Mouse (Mus musculus): ENCODE data around the gene Myo6. TPM values are rescaled to one million over a fixed set of nuclear protein-coding genes. Genes with fewer than 3 reads are reported as not detected.

Myo6 gene
- total RNA-seq, 2 experiments from 2014 or later: 9.0 to 10.3 TPM

DNA sequence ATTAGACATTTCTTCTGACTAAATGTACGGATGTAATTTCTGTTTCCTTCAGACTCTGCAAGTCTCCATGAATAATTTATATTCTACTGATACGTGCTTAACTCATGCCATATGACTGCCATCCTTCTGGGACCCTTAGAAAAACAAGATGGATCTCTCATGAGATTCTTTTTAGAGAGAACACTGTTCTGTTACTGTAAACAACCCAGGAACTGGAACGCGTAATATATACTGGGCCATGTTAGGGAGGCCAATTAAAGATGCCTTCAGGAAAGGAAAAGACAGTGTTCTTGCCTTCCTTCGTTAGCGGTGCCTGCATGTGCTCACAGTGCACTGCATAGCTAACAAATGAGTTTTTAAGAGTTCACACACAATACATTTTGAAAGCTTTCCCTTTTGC is 53.9 kb downstream of the Myo6 start:
- intact Hi-C loops (cut with DNase I; ENCODE audit: low total_unique reads): no loop called here
- DNase-seq: no peak

DNA sequence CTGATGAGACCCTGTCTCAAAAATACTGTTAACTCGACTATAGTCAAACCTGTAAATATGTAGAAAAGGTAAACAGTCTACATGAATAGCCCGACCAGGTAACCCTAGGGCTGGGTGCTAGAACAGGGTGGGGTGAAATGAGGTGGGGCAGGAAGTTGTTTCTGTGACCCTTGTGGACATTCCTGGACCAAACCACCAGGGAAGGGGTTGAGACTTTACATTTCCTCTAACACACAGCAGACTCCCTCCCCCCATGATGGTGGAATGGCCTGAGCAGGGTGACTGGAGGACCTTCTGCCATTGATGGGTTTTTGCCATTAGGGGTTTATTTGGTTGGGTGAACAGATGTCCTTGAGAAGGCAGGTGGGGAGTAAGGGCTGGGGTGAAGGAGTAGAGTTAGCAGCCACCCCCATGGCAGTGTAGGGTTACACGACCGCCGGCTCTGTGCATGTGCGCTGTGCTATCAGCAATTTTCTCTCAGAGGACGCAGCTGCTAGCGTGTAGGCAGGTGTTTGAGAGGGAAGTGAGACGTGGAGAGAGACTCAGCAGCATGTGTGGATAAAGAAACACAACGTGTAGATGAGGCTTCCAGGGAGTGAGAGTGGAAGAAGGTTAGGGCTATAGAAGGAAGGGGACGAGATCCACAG is 59.3 kb downstream of the Myo6 start:
- intact Hi-C loops (cut with DNase I; ENCODE audit: low total_unique reads): no loop called here
- no peak for DNase-seq

DNA sequence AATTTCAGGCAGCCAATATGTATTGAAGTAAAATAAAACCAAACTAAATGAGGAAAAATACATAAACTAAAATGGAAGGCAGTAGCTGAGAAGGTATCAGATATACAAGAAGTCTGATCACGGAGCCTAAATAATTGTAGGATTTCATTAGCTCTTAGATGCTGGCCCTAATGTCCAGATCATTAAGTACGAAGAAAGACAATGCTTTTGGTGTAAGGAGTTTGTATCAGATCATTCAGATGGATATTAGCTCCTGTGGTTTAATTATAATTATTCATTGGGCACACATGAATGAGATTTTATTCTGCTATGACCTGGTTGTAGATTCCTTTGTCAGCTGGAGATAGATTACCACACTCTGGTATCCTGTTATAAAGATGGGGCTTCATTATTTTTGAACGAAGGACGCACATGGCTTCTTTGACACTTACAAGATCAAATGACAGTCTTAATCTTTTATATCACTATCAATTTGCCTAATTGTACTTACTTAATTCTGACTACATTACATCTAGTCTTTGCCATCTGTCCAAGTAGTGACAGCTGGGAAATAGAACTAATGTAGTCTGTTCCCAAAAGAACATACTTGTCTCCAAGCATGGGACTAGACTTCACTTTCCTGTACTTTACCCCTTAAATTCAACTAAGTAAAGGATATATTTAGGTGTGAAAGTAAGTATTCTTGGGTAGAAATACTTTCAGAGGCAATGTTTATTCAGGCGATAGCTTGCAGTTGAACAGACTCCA is 61.9 kb downstream of the Myo6 start:
- DNase-seq: no peak
- intact Hi-C loops (cut with DNase I; ENCODE audit: low total_unique reads): no loop called here

DNA sequence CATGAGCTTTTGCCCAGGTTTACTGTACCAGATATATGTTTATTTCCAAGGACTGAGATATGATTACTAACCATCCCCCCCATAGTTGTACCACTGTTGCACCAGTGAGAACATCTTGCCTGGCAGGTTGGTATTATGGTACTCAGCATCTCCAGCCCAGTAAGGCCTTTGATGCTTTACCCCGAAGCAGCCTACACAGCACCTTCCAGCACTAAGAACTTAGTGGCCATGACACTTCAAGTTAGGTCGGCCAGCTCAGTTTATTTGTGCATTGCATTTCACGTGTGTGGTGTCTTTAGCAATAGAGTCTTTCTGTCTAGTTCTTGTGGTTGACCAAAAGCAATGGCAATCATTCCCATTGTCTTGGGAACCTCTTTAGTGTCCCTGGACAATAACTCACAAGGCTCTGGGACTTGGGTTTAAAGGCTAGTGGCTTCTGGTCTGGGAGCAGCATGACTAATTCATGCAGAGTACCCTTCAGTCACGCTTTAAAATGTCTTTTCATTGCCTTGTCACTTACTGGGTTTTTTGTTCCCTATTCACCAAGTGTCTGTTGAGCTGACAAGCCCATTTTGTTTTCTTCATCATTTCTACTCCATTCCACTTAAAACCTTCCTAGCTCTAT is 69.1 kb downstream of the Myo6 start:
- DNase-seq: no peak
- intact Hi-C loops (cut with DNase I; ENCODE audit: low total_unique reads): no loop called here

DNA sequence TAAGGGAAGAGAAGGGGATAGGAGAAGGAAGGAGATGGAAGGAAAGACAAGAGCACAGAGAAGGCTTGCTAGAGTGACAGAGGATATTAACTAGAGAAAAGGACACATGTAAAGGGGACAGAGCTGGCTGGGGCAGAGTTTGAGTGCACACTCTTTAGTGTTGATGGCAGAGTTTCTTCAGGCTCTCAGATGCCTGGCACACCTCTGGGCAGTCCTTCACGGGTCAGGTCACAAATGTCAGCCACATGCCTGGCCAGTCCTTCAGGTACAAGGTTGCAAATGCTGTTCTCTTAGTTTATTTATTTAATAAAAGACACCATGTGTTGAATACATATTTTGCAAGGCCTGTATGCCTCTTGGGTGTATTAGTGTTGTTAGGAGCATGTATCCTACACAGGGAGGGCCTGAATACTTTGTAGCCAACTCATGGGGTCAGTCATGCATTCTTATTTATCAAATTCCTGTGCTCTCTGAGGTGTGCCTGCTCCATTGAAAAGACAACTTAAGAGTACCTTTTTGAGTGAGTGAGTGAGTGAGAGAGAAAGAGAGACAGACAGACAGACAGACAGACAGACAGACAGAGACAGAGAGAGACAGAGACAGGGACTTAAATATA is 72.5 kb downstream of the Myo6 start:
- no peak for DNase-seq
- intact Hi-C loops (cut with DNase I; ENCODE audit: low total_unique reads): no loop called here

DNA sequence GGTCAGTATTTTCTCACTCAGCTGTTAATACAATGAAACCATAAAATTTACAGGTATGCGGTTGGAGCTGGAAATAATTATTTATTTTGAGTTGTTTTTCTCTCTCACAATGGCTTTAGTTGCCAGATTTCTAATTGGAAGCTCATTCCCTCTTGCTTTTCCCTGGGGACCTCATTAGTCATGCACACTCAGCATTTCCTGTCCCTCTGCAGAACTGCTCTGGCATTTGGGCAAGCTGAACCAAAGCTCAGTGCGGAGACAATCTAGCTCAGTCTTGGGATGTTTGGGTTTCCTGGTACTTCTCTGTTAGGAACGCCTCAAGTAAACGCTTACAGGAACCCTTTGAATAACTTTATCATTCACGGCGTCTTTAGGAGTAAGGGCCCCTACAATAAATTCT is 76.9 kb downstream of the Myo6 start:
- intact Hi-C loops (cut with DNase I; ENCODE audit: low total_unique reads): no loop called here
- no peak for DNase-seq

DNA sequence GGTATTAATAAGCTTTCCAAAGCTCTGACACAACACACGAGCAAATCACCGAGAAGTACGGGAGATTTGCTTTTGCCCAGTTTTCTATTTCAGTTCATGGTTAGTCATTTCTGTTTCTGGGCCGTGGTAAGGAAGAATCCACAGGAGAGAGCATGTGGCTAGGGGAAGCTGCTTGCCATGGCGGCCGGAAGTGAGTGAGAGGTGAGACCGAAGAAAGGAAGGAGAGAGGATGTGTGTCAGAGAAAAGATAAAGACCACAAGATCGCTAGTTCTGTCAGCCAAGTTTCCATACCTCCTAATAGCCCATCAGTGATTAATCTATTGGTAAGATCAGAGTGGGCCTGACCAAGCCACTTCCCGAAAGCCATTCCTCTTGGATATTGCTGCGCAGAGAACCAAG is 87.3 kb downstream of the Myo6 start:
- no peak for DNase-seq

DNA sequence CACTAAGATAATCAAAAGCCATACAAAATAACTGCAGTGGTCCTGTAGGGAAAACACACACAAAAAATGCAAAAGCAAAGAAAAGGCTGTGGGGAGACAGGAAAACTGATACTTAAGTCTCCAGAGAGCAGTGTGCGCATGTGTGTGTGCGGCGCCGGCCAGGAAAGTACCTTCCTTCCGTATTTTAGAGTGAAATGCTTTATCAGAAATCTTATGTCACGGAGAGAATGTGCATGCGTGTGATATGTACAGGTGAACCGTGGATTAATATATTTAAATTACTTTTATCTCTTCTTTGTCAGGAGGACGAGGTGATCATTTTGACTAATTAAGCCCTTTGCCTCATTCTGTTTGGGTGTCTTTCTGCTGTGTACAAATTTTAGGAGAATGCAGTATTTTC is 88.4 kb downstream of the Myo6 start:
- intact Hi-C loops (cut with DNase I; ENCODE audit: low total_unique reads): no loop called here
- no peak for DNase-seq

More for the DNA sequence above, 87.3 kb downstream of the Myo6 start:
- intact Hi-C loops (cut with DNase I; ENCODE audit: low total_unique reads): no loop called here

DNA sequence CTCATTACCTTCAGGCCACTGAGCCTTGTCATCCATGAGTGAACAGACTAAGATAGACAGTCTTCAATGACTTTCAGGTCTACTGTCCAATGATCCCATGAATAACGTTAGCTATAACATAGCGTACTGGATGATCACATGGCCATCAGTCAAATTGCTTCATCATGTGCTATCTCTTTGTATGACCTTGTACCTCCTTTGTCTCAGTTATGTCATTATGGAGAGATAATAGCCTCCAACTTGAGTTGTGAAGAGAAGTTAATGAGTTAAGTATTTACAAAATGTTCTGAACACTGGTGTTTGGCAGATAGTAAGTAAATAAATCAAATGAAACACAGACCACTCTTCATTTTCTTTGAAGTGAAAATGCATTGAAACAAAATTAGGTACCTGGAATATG is 91.7 kb downstream of the Myo6 start:
- DNase-seq: no peak
- intact Hi-C loops (cut with DNase I; ENCODE audit: low total_unique reads): no loop called here

DNA sequence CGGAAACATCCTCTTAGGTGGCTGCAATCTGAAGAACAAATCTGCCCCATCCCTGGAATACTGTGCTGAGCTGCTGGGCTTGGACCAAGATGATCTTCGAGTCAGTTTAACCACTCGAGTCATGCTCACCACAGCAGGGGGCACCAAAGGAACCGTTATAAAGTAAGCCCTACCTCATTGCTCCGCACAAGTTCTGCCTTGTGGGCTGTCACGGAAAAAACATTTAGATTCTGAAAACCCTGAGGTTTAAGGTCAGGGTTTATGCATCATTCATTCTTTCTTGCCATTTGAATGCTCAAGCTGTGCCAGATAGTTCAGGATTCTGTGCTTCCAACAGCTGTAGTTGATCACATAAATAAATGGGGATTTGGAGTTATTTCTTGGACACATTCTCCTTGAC is 93.6 kb downstream of the Myo6 start:
- intact Hi-C loops (cut with DNase I; ENCODE audit: low total_unique reads): no loop called here
- no peak for DNase-seq

DNA sequence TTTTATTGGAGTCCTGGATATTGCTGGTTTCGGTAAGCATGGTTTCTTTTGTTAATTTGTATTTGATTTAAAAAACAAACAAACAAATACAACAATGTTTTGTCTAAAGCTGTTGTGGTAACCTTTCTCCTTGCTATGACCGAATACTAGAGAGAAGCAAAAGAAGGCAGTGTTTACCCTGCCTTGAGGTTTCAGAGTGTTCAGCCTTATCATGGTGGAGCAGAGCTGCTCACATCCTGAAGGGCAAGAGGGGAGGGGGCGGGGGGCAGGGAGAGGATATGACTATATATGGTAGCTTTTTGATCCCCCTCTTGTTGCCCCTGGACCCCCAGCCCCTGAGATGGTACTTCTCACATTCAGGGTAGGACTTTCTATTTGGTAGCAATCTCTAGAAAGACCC is 96.1 kb downstream of the Myo6 start:
- intact Hi-C loops (cut with DNase I; ENCODE audit: low total_unique reads): no loop called here
- DNase-seq: no peak

DNA sequence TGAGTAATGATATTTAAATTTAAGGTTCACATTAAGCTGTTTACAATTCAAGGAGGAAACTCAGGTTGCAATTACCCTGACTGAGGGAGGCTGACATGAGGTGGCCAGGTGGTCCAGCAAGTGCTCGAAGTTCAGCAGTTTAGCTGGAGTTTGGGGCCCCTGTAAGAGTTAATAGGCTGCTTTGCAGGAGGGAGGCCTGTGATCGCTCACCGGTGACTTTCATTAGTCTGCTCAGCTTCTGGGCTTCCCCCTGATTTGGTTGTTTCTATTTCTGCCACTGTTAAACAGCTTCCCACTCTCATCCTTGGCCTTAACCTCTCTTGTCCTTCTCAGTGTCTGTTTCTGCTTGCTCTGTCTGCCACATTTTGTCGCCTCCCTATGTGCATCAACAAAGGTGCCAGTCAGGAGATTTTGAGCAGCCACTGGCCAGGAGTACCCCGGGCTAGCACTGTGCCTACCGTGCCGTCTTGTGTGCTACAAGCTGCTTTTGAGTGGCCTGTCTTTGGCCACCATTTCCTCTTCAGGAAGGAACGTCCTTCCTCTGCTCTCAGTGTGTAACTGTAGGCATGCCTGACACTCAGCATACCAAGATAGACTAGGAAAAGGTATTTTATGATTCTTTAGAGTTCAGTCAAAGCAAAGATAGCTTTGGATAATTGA is 97.7 kb downstream of the Myo6 start:
- intact Hi-C loops (cut with DNase I; ENCODE audit: low total_unique reads): no loop called here
- DNase-seq: no peak

DNA sequence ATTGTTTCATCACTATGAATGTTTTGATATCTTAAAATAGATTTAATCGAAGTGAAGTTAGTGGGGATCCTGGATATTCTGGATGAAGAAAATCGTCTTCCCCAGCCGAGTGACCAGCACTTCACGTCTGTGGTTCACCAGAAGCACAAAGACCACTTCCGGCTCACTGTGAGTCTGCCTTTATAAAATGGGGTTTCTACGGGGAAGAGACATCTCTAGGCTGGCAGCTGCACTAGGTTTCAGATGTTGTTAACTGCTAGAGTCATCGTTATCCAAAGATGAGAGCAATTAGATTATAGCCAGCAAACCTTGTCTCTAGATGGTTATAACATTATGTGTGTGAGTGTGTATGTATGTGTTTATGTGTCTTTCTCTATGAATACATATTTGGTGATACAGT is 101.3 kb downstream of the Myo6 start:
- intact Hi-C loops (cut with DNase I; ENCODE audit: low total_unique reads): no loop called here
- DNase-seq: no peak

DNA sequence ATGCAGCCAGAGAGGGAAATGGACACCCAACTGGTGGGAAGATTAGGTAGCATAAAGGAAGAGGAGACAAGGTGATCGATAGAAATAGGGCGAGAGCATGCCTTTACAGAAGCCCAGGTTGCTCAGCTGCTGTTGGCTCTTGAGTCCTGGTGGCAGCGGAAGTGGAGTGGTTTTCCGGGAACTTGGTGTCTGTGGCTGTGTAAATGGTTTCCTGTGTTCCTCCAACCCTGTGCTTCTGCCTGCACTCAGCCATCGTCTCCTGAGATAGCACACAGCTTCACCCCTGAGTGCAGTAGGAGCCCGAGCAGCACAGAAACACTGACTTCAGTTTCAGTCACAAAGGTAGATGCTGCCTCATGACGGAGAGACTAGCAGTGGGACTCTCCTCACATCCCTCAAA is 101.7 kb downstream of the Myo6 start:
- intact Hi-C loops (cut with DNase I; ENCODE audit: low total_unique reads): no loop called here
- DNase-seq: no peak

DNA sequence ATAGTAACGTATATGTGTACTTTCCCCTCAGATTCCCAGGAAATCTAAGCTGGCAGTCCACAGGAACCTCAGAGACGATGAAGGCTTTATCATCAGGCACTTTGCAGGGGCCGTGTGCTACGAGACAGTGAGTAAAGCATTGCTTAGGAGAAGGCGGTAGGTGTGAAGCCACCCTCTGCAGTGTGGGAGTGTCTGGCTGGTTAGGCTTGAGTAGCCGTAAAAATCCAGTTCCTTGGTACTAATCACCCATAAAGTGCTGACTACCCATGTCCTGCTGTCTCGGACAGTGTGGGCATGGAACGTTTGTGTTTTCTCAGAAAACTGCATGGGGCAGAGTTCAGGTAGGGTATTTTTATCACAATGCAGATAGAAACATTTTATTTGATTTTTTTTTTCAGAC is 104.8 kb downstream of the Myo6 start:
- no peak for DNase-seq
- intact Hi-C loops (cut with DNase I; ENCODE audit: low total_unique reads): no loop called here

DNA sequence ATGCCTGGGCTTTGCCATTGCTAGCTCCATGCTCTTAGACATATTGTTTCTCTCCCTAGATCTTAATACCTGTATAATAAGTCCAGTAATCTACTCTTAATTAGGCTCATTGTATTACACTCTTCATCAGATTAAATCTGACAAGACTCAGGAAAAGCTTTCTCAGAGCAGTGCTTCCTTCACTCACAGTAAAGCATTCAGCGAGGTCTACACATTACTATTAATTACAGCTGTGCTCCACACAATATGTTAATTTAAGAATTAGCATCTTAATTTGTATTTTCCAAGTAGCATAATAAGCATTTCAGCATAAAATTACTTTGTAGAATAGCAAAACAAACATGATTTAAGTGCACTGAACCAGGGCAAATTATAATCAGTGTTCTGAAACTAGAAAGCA is 108.1 kb downstream of the Myo6 start:
- intact Hi-C loops (cut with DNase I; ENCODE audit: low total_unique reads): no loop called here
- no peak for DNase-seq

DNA sequence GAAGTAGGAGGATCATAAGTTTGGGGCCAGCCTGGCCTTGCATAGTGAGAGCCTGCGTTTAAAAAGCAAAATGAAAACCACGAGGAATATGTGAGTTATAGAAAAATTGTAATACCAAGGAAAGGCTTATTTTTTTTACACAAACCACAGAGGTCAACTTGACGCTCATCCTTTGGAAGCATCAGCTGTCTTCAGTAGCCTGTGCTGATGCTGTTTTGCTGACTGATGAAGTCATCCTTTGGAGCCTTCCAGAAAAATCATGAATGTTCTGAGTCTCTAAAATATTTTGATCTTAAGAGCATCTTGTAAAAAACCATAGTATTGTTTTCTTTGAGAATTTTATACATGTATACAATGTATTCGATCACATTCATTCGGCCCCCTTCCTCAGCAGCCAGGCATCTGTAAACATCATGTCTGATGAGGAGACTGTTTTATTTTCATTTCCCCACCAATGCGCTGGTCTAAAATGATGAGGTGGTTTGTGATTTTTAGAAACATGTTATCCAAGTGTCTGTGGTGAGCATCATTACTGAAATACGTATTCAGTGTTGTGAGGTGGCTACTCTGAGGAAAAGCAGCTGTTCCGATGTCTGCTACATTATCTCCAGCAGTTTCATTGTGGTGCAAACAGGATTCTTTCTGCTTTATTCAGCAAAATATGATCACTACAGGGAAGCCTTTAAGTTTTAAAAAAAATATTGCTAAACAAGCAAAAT is 110.4 kb downstream of the Myo6 start:
- intact Hi-C loops (cut with DNase I; ENCODE audit: low total_unique reads): no loop called here
- DNase-seq: no peak

DNA sequence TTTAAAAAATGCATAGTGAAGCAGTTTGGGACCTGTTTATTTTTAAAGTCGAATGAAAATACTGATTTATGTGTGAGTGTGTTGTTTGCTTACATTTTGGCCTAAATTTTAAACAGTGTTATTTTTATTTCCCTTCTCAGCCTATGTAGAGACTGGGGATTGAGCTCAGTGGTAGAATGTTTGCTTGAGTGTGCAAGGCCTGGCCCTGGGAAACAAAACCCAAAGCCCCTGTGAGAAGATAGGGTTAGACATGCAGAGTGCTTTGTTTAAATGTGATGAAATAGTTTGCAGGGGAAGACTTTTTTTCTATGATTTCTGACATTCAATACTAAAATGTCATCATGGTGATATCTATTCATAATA is 110.9 kb downstream of the Myo6 start:
- intact Hi-C loops (cut with DNase I; ENCODE audit: low total_unique reads): no loop called here
- no peak for DNase-seq

DNA sequence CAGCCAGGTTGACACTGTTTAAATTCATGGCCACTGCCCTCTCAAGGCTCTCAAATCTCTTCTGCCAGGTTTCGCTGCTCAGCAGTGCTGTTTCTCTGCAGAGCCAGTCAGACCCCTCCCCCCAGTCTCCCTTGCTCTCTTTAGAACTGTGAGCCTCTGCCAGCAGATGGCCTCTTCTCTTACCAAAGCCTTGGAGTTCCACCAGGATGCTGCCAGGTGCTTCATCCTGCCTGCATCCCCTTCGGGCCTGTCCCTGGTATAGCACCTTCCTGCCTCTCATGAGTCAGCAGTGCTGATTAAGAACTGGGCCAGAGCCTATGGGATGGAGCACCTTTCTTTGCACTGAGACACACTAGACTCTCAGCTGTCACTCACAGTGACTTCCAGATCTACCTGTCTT is 112.3 kb downstream of the Myo6 start:
- DNase-seq: no peak
- intact Hi-C loops (cut with DNase I; ENCODE audit: low total_unique reads): no loop called here

DNA sequence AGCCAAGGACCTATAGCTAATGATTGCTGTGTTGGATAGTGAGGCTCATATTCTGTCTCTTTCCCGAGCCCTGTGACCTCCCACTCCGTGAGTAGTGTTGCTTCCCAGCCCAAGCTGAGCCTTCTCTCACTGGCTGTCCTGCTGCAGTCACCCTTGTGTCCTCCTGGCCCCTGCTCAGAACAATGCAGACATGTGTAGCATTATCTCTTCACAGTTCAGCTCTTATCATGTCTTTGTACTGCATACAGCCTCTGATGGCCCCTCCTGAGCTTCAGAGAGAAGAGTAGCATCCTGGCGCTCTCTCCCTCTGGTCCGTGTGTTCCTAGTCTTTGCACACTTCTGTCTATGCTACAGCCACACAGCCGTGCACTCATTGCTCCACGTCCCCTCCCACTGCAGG is 112.9 kb downstream of the Myo6 start:
- intact Hi-C loops (cut with DNase I; ENCODE audit: low total_unique reads): no loop called here
- DNase-seq: no peak

Data from gastrocnemius, postnatal 14 days (tissue).